Mouse (Mus musculus) kidney, embryonic 15.5 days (tissue): Measurements from ENCODE around the gene 9130023H24Rik. TPM values are rescaled to one million over a fixed set of nuclear protein-coding genes. Genes with fewer than 3 reads are reported as not detected.

Experiments used
- ATAC-seq: fragments of 200-750 bp; cut with Nextera tagmentation; replicated peaks from 2 replicates; pipeline ENCODE4 v1.8.0; 2017; ENCODE audit warnings: moderate TSS enrichment; ENCODE audit not compliant: low FRiP score
- H3K27ac ChIP-seq: fragments of 300-500 bp; sonication (generic); 2 replicates; pipeline ENCODE4 v1.5.1; 2015; ENCODE audit warnings: mild to moderate bottlenecking, inconsistent platforms
- H3K27me3 ChIP-seq: fragments of 300-500 bp; sonication (generic); 2 replicates; pipeline ENCODE4 v1.6.1; 2015; ENCODE audit warnings: inconsistent platforms
- H3K36me3 ChIP-seq: fragments of 300-500 bp; sonication (generic); 2 replicates; pipeline ENCODE4 v1.6.1; 2015; ENCODE audit warnings: inconsistent platforms
- H3K4me1 ChIP-seq: fragments of 300-500 bp; sonication (generic); 2 replicates; pipeline ENCODE4 v1.6.1; 2015; ENCODE audit warnings: inconsistent platforms
- H3K4me2 ChIP-seq: fragments of 300-500 bp; sonication (generic); 2 replicates; pipeline ENCODE4 v1.6.1; 2015; ENCODE audit warnings: moderate library complexity, mild to moderate bottlenecking, inconsistent platforms
- H3K4me3 ChIP-seq: fragments of 300-500 bp; sonication (generic); replicated peaks from 2 replicates; pipeline ENCODE4 v1.5.1; 2015; ENCODE audit warnings: mild to moderate bottlenecking, inconsistent platforms
- H3K9ac ChIP-seq: fragments of 300-500 bp; sonication (generic); 2 replicates; pipeline ENCODE4 v1.6.1; 2015; ENCODE audit warnings: mild to moderate bottlenecking, inconsistent platforms
- H3K9me3 ChIP-seq: fragments of 300-500 bp; sonication (generic); replicated peaks from 2 replicates; pipeline ENCODE4 v1.6.1; 2016; ENCODE audit warnings: inconsistent platforms
- WGBS: fragments of 180-500 bp; shearing (Covaris S2); methylation state at CpG from one replicate; pipeline ENCODE4 v1.1.7; 2015; ENCODE audit warnings: mixed read lengths; 5-methylcytosine and 5-hydroxymethylcytosine counted together
- polyA plus RNA-seq: library from polyadenylated mRNA; unstranded; fragments of >200 nt; fragmentation: Nextera tagmentation; extraction: Ambion mirVana; gene quantifications from 2 replicates; pipeline ENCODE4 v1.2.1, GENCODE M21; 2015

Gene 9130023H24Rik
- polyA plus RNA-seq, 1 experiment from 2014 or later = 8.3 TPM

DNA sequence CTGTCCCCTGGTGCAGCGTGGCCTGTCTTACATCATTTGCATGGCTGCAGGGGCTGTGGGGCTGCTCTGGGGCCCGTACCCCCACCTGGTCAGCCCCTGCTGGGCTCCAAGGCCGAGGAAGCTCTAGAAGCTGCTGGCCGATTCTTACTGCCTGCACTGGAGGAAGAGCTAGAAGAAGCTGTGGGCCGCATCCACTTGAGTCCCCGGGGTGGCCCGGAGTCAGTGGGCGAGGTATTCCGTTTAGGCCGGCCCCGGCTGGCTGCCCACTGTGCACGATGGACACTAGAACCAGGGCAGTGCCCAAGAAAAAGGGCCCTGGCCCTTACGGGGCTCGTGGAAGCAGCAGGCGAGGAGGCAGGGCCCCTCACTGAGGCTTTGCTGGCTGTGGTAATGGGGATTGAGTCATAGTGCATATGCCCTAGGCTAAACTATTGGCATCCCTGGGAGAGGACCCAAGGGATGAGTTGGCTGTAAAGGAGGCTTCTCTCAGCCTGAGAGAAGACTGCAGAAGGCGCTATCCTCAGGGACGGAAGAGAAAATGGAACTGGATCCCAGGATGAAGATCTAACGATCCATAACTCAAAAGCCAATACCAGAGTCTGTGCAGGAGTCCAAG is 6.7 kb upstream of the 9130023H24Rik start:
- Histone ChIP-seq H3K27me3 (no peaks in the 10 kb centered on the region), H3K9me3 (no peaks in the 10 kb centered on the region), H3K4me1 (peaks cover 25% of the 10 kb centered on the region), H3K9ac (no peak overlapping the region), H3K4me2 (no peak overlapping the region), H3K4me3 (no peak overlapping the region), H3K36me3 (peaks cover 57% of the 10 kb centered on the region), H3K27ac (no peak overlapping the region)
- WGBS = 92% methylated on average over 18 of the region's 18 CpGs
- no peak for ATAC-seq

GRCm38 (mm10) chr7:128243921-128244320 is 6.1 kb upstream of the 9130023H24Rik start:
- Histone ChIP-seq H3K4me1 (peaks cover 30% of the 10 kb centered on the region), H3K4me2 (no peak overlapping the region), H3K36me3 (peaks cover 53% of the 10 kb centered on the region), H3K27me3 (no peaks in the 10 kb centered on the region), H3K4me3 (no peak overlapping the region), H3K9ac (no peak overlapping the region), H3K9me3 (no peaks in the 10 kb centered on the region), H3K27ac (no peak overlapping the region)
- no peak for ATAC-seq
- 67% methylated on average over 10 of the region's 10 CpGs for WGBS

DNA sequence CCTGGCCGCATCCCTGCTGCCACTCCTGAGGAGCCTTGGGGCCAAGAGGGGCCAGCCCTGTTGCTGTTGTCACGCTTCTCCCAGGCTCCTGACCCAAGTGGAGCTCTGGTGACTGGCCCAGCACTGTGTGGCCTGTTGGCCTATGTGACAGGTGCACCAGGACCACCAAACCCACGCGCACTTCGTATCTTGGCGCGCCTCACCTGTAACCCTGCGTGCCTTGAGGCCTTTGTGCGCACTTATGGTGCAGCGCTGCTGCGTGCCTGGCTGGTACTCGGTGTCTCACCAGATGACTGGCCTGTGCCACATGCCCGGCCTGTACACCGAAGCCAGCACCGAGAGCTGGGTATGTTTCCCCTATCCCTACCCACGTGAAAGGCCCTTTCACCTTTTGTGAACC is 4.5 kb upstream of the 9130023H24Rik start:
- peaks cover 53% of the 10 kb centered on the region for H3K36me3 ChIP-seq
- H3K27ac ChIP-seq = no peak overlapping the region
- 93% methylated on average over 16 of the region's 16 CpGs for WGBS
- H3K9me3 ChIP-seq = no peaks in the 10 kb centered on the region
- H3K27me3 ChIP-seq = no peaks in the 10 kb centered on the region
- H3K4me1 ChIP-seq = peaks cover 29% of the 10 kb centered on the region
- H3K9ac ChIP-seq = no peak overlapping the region
- no peak overlapping the region for H3K4me3 ChIP-seq
- no peak for ATAC-seq
- no peak overlapping the region for H3K4me2 ChIP-seq

DNA sequence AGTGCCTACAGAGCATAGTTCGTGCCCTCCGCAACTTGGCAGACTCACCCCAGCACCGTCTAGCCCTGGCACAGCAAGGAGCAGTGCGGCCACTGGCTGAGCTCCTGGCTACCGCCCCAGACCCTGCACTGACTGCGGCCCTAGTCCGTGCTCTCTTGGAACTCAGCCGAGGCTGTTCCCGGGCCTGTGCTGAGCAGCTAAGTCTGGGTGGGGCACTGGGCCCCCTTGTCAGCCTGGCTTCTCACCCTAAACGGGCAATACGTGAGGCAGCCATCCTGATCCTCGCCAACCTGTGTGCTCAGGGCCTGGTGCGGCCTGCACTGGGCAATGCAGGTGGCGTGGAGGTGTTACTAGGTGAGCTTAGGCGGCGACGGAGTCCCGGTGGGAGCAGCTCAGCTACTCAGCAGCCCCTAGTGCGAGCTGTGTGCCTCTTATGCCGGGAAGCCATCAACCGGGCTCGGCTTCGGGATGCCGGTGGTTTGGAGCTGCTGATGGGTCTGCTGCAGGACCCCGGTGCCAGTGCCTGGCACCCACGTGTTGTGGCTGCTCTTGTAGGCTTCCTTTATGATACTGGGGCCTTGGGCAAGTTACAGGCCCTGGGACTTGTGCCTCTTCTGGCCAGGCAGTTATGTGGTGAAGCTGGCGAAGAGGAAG is 2.4 kb upstream of the 9130023H24Rik start:
- H3K4me2 ChIP-seq = no peak overlapping the region
- H3K9me3 ChIP-seq = no peaks in the 10 kb centered on the region
- no peak for ATAC-seq
- H3K36me3 ChIP-seq = peaks cover 59% of the 10 kb centered on the region
- H3K4me3 ChIP-seq = no peak overlapping the region
- 96% methylated on average over 27 of the region's 27 CpGs for WGBS
- peaks cover 22% of the 10 kb centered on the region for H3K4me1 ChIP-seq
- H3K9ac ChIP-seq = no peak overlapping the region
- no peaks in the 10 kb centered on the region for H3K27me3 ChIP-seq
- no peak overlapping the region for H3K27ac ChIP-seq

DNA sequence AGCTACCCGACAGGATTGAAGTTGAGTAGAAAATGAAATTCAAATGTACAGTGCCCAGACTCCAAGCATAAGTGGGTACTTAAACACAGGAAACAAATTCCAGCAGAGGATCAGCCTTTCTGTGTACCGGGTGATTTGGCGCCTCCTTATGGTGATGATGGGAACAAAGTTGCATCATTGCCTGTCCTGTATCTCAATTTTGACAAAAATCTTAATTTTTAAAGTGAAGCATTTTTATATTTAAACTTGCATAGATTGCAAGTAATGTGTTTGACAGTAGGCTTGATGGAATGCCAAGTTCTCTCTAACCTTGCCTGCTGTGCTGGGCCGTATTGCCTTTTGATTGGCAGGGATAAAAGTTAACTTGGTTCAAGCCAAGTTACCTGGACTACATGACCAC is 1.2 kb upstream of the 9130023H24Rik start:
- Histone ChIP-seq H3K27me3 (no peaks in the 10 kb centered on the region), H3K4me1 (peaks cover 22% of the 10 kb centered on the region), H3K4me2 (peak overlapping the region; percentile 77), H3K4me3 (peak overlapping the region; percentile 74), H3K36me3 (peaks cover 46% of the 10 kb centered on the region), H3K9ac (peak overlapping the region; percentile 32), H3K9me3 (no peaks in the 10 kb centered on the region), H3K27ac (peak overlapping the region; percentile 99)
- no peak for ATAC-seq
- 26% methylated on average over 4 of the region's 4 CpGs for WGBS

DNA sequence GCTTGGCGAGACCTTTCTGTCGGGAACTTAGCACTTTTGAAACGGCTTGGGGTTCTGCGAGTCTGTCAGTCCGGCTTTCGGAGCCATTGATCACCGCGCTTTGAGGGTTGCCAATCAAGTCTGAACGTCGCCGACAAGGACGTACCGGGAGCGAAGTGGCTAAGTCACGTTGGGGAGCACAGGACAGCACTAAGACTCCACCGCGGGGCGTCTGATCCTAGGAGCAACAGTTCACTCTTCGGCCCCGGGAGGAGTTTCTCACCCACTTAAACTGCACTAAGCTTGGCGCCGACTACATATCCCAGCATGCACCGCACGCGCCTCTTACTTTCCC is 271 bp downstream of the 9130023H24Rik start:
- H3K9ac ChIP-seq = peak overlapping the region; percentile 75
- H3K4me3 ChIP-seq = peak overlapping the region; percentile 74
- H3K27me3 ChIP-seq = no peaks in the 10 kb centered on the region
- ATAC-seq = no peak
- H3K36me3 ChIP-seq = peaks cover 36% of the 10 kb centered on the region
- H3K27ac ChIP-seq = peak overlapping the region; percentile 99
- peak overlapping the region; percentile 77 for H3K4me2 ChIP-seq
- WGBS = 0% methylated on average over 25 of the region's 25 CpGs
- no peaks in the 10 kb centered on the region for H3K9me3 ChIP-seq
- H3K4me1 ChIP-seq = peaks cover 22% of the 10 kb centered on the region

DNA sequence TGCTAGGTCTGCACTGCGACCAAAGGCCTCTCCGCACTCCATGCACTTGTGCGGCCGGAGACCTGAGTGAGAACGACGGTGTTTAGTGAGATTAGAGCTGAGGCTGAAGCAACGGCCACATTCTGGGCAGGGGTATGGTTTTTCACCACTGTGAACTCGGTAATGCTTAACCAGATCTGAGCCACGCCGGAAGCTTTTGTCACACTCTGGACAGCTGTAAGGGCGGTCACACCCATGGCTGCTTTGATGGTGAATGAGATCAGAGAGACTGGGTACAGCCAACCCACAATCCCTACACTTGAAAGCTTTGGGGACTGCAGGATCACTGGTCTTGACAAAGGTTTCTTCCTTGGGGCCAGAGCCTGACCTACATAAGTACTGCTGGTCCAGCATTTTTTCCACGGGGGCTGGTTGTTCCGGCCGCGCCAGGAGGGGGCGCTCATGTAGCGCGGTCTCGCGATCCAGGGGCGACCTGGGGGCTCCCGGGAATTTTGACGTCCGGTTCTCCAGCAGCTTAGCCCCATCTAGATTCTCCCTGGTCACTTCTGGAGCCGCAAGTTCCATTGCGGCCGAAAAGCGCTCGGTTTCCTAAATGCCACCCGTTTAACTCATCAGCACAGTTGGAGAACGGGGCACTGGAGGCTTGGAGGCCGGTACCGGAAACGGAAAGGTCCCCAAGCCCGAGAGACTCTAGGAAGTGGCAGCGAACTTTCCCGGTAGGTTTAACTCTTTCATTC is 807 bp downstream of the 9130023H24Rik start, which contains the start of gene Armc5:
Gene Armc5, plus strand, starts transcription at position 487 of the 737 bp plus-strand sequence.
- Histone ChIP-seq H3K9ac (peak within 1 kb of the TSS; percentile 75), H3K36me3 (peaks cover 31% of the 10 kb centered on the region), H3K4me2 (peak within 1 kb of the TSS; percentile 77), H3K9me3 (no peaks in the 10 kb centered on the region), H3K4me3 (peak within 1 kb of the TSS; percentile 74), H3K27me3 (no peaks in the 10 kb centered on the region), H3K27ac (peak within 1 kb of the TSS; percentile 99), H3K4me1 (peaks cover 22% of the 10 kb centered on the region)
- ATAC-seq = peak; percentile 24
- WGBS = 25% methylated on average over 37 of the region's 37 CpGs

- ATAC-seq = no peak
- Histone ChIP-seq H3K27ac (peak overlapping the region; percentile 99; the same call in 1 of the 2 replicates), H3K27me3 (no peaks in the 10 kb centered on the region), H3K36me3 (peaks cover 25% of the 10 kb centered on the region), H3K4me2 (peak overlapping the region; percentile 77), H3K4me3 (peak overlapping the region; percentile 74; the same call in 1 of the 2 replicates), H3K4me1 (peaks cover 22% of the 10 kb centered on the region), H3K9ac (0 out of 2 replicates have a peak overlapping the region, but pooled peaks have one; percentile 75), H3K9me3 (no peaks in the 10 kb centered on the region)
- 91% methylated on average over 13 of the region's 13 CpGs for WGBS
These were observed 1.4 kb downstream of the 9130023H24Rik start for GRCm38 (mm10) chr7:128236426-128236825.

DNA sequence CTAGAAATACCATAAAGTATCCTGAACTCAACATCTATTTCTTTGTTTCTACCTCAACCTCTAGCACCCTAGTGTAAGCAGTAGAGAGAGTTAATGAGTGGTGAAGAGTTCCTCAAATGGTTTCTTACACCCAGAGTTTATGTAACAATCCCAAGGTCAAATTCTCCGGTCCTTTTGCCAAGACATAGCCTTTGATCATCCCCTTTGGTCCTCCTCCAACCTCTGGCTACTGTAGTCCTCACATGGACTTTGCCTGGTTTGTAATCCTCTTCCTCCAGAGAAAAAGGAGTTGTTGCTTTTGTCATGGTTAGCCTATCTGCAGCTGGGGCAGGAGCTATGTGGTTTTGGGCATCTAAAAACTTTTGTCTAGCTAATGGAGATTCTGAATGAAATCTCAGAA is 2.4 kb downstream of the 9130023H24Rik start:
- H3K4me1 ChIP-seq = peaks cover 22% of the 10 kb centered on the region
- H3K36me3 ChIP-seq = peaks cover 15% of the 10 kb centered on the region
- no peak for ATAC-seq
- no peak overlapping the region for H3K4me3 ChIP-seq
- no peak overlapping the region for H3K4me2 ChIP-seq
- H3K9ac ChIP-seq = no peak overlapping the region
- H3K27ac ChIP-seq = no peak overlapping the region
- H3K27me3 ChIP-seq = no peaks in the 10 kb centered on the region
- no peaks in the 10 kb centered on the region for H3K9me3 ChIP-seq
- 77% methylated on average over 1 of the region's 1 CpGs for WGBS

DNA sequence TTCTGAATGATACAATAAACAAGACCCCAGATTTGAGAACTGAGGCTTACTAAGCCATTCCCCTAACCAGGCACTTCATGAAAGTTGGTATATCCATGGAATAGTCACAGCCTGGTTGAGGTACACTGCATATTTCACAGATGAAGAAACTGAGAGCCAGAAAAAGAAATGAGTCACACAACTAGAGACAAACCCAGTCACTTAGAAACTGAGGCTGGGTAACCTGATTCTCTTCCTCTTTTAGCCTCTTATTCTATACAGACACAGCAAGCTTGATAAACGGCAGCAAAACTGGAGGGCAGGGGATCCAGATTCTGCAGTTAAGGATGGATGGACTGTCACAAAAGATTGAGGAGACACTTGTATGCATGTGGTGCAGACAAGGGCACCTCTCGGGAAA is 3.0 kb downstream of the 9130023H24Rik start:
- Histone ChIP-seq H3K27ac (no peak overlapping the region), H3K4me3 (no peak overlapping the region), H3K27me3 (no peaks in the 10 kb centered on the region), H3K36me3 (peaks cover 9% of the 10 kb centered on the region), H3K4me2 (no peak overlapping the region), H3K4me1 (peaks cover 19% of the 10 kb centered on the region), H3K9ac (no peak overlapping the region), H3K9me3 (no peaks in the 10 kb centered on the region)
- no peak for ATAC-seq
- WGBS = 80% methylated on average over 2 of the region's 2 CpGs

DNA sequence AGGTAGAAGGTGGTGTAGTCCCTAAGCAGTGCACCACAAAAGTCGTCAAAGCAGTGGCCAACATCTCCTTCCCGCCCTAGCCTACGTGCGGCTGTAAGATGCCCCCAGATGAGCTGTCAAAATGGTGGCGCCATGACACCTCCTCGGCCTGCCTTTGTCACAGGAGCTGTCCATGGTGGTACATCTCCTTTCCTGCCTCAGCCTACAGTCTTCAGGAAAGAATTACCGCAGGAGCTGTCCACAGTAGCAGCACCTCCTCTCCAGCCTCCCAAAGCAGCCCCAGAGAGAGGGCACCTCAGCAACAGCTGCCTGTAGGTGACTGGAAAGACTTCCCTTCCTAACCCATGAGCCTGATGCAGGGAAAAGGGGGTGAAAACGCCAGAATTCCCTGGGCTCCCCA is 6.1 kb downstream of the 9130023H24Rik start:
- H3K9me3 ChIP-seq = no peaks in the 10 kb centered on the region
- H3K36me3 ChIP-seq = peaks cover 7% of the 10 kb centered on the region
- H3K9ac ChIP-seq = no peak overlapping the region
- H3K27ac ChIP-seq = no peak overlapping the region
- H3K4me3 ChIP-seq = no peak overlapping the region
- H3K4me1 ChIP-seq = peaks cover 3% of the 10 kb centered on the region
- no peaks in the 10 kb centered on the region for H3K27me3 ChIP-seq
- WGBS = 50% methylated on average over 8 of the region's 8 CpGs
- ATAC-seq = 0 out of 2 replicates have a peak, but pooled peaks have one; percentile 25
- no peak overlapping the region for H3K4me2 ChIP-seq

DNA sequence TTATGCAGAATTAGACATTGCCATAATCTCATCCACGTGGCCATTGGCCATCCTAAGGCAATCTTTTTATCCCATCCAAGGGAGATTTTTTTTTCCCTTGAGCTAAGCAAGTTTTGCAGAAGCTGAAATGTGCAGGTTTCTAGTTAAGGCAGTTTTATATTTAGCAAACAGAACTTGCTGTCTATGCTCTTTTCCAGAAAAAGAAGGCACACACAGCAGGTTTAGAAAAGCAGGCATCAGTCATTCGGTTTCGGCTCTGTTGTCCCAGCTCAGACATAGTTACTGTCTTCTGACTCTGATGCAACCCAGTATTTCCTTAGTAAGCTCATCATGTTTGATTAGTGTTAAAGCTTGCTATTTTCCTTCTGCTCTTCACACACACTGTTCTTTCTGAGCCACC is 16.9 kb downstream of the 9130023H24Rik start:
- ATAC-seq = no peak
- no peaks in the 10 kb centered on the region for H3K36me3 ChIP-seq
- 93% methylated on average over 3 of the region's 3 CpGs for WGBS
- H3K9ac ChIP-seq = no peak overlapping the region
- no peaks in the 10 kb centered on the region for H3K27me3 ChIP-seq
- H3K4me3 ChIP-seq = no peak overlapping the region
- no peak overlapping the region for H3K4me2 ChIP-seq
- no peaks in the 10 kb centered on the region for H3K4me1 ChIP-seq
- H3K27ac ChIP-seq = no peak overlapping the region
- no peaks in the 10 kb centered on the region for H3K9me3 ChIP-seq
